Mouse (Mus musculus): ENCODE measurements around the gene Sec22c.

DNA sequence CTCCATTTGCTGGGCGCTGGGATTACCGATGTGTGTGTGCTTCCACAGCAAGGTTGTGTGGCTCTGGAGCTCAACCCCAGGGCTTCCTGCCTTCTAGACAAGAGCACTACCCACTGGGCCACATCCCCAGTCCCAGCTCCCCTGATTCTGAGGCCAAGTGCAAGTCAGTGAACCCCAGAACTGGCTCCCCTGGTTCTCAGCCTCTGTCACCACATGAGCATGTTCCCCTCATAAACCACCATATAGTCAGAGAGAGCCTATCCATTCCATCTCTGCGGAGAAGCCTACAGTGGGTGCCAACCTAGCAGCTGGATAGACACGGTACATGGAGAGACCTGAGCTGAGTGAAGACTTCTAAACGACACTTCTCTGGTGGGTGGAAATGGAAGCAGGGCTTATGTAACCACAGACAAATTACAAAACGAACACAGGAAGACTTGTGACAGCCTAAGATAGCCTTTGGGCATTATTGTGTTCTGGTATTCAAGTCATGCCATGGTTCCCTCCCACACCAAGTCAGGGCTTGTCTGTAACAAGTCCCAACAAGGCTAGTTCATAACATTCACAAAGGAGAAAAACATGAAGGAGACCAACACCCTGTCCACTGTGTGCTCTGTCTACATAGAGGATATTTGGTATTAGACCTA, 862 bp upstream of the Sec22c start:
- TF ChIP-seq CTCF (IDR thresholded peaks at IDR 0.05; ENCODE audit: insufficient read depth, low read length) (no peak), POLR2A (IDR thresholded peaks at IDR 0.05; ENCODE audit: borderline replicate concordance, extremely low read depth, low read depth, low read length) (no peak)
